Mouse (Mus musculus) ovary, adult 10 weeks (tissue): Measurements from ENCODE around the gene Abraxas1. TPM values are rescaled to one million over a fixed set of nuclear protein-coding genes. Genes with fewer than 3 reads are reported as not detected.

Experiments
- polyA plus RNA-seq: library from polyadenylated mRNA; stranded (reverse); fragments of 350-450 nt; fragmentation: Illumina TruSeq; extraction: RNeasy Lipid Tissue Mini Kit (QIAGEN cat#74804); gene quantifications from one replicate; pipeline ENCODE4 v1.2.3, GENCODE M21; 2014

Gene Abraxas1
- polyA plus RNA-seq, result 48.4 TPM

DNA sequence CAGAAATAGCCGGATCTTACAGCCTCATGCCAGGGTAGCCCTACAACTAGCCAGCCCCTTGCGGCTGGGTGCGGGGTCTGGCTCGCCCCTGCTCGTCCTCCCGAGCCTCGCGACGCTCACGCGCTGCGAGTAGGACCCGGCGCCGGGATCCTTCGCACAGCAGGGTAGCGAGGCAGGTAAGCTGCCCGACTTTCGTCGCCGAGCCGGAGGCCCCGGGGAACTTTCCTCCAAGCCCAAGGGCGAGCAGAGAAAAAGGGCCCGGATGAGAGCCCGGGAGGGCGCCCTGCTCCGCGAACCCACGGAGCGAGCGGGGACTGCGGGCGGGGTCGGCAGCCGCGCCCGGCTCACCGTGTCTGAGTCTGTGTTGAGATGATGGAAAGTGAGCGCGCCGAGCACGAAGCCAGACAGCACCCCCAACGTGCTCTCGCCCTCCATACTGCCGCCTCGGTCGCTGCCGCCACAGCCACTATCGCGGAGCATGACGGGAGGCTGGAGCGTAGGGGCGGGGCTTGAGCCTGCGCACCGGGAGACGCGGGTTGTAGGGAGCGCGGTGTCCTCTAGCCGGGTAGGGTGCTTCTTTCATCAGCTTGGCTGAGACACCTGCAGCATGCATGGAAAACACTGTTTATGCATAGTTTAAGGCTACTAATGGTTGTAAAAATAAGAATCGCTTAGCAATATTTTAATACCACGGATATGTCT is at the start of gene Abraxas1:
Gene Abraxas1 (minus strand): TSS at position 483 of the 702 bp plus-strand sequence.

DNA sequence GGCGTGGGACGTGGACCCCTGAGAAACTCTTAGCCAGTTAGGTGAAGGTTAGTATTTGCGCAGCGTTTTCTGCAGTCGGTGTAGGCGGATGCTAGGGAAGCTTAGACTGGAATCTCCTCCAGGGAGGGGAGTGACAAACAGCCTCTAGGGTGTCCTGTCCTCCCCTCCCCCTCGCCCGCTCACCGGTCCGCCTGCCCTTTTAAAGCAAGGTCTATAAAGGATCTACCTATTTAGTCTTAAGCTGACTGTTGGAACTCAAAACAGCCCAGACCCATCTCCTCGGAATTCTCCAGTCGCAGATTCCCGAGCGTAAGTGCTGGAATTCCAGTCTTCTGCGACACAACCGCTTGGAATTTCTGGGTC is 24.7 kb upstream of the Abraxas1 start, which contains the start of gene Gpat3:
Gene Gpat3 (plus strand): TSS at position 229 of the 363 bp plus-strand sequence.

DNA sequence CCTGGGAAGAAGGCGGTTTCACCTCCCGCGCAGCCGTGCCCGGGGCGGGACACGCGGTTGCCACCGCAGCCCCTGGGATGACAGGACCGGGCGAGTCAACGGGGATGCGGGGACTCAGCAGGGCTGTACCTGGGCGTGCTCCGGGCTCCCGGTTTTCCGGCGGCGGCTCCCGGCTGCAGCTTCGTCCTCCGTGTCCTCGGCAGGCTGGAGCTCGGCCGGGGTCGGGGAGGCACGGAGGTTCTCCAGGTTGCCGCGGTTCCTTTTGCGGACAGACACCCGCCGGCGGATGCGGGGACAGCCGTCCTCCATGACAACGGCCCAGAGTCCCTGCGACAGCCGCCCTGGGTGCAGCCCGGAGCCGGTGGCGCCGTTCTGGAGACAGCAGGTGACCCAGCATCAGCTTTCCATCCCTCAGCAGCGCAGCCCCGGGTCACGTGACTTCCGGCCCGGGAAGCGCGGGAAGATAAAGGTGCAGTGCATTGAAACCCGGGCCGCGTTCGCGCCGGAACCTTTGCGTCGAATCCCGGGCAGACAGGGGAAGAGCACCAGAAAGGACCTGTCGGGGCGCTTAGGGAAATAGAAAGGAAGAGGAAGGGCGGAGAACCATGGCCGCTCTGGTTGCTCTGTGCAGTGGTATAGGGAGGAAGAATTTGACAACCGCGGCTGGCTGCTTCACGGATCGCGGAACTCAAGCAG is 22.5 kb downstream of the Abraxas1 start, which contains the start of the genes Helq and Mrps18c:
Gene Helq (minus strand): TSS at position 434 of the 696 bp plus-strand sequence.
Gene Mrps18c (plus strand): TSS at position 463 of the 696 bp plus-strand sequence.

Other genes starting within 250 kb of the Abraxas1 start
- 14.1 TPM for gene Plac8, start 248.7 kb downstream of the Abraxas1 start, polyA plus RNA-seq
- gene Coq2, start 145.8 kb downstream of the Abraxas1 start, polyA plus RNA-seq, result 11.1 TPM
- gene Hpse, start 101.2 kb downstream of the Abraxas1 start, polyA plus RNA-seq, result 3.1 TPM
- gene Helq, start 22.4 kb downstream of the Abraxas1 start, polyA plus RNA-seq, result 11.1 TPM
- gene Mrps18c, start 22.3 kb downstream of the Abraxas1 start, polyA plus RNA-seq, result 217 TPM
- gene Gpat3, start 24.7 kb upstream of the Abraxas1 start, polyA plus RNA-seq, result 4.6 TPM